Mouse (Mus musculus) gastrocnemius, adult 8-10 months (tissue): ENCODE data around the gene Rtp3. TPM values are rescaled to one million over a fixed set of nuclear protein-coding genes. Genes with fewer than 3 reads are reported as not detected.

Experiments
- DNase-seq, 2 experiments: peaks; one replicate each; pipeline ENCODE4 v3.0.0; 2022; ENCODE audit warnings: low spot score in 2 of 2
- total RNA-seq, 4 experiments: library from RNA; stranded (reverse); gene quantifications; 2 replicates each; pipeline ENCODE4 v1.2.4; 2022

Gene Rtp3
- total RNA-seq, 4 experiments from 2014 or later: 0.60 to 1.2 (median 0.76) TPM

DNA sequence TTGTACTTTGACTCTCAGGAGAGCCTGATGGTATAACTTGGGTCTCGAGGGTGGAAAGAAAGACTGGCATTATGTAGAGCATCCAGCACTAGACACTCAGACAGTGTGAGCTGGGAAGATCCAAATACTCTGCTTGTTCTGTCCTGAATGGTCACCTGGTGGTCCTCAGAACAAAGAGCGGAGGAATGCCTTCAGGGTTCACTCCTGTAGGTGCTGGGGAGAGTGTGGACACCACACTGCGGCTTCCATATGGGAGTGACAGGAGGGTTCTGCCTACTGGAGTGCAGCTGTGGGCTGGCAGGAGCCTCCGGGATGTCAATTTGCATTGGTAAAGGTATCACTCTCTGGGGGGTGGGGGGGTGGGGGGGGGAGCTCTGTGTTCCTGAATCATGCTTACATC lies 8.0 kb downstream of the Rtp3 start:
- no peak for DNase-seq

DNA sequence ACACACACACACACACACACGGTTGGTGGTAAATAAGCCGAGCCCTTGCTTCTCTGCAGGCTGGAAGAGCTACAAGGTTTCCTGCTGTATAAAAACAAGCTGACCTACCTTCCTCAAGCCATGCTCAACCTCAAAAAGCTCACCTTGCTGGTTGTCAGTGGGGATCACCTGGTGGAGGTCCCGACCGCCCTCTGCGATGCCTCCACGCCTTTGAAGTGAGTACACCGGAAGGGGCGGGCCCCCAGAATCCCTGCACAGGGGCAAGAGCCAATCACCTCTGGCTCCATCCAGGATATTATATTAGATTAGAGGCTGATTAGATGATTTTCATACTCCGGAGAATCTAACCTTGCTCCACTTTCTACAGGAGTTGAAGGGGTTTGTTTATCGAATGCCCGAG lies 11.0 kb downstream of the Rtp3 start:
- DNase-seq: no peak

DNA sequence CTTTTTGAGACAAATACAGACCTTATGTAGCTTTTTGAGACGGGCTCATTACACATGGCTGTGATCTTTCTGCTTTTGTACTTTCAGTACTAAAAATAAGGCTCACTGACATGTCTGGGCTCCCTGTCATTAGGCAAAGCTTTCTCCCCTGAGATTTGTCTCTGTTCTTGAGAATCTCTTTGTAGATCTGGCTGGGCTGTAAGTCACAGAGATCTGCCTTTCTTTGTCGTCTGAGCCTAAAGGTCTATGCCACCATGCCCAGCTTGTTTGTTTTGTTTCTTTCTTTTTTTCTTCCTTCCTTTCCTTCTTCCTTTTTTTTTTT lies 24.5 kb downstream of the Rtp3 start:
- DNase-seq: no peak

DNA sequence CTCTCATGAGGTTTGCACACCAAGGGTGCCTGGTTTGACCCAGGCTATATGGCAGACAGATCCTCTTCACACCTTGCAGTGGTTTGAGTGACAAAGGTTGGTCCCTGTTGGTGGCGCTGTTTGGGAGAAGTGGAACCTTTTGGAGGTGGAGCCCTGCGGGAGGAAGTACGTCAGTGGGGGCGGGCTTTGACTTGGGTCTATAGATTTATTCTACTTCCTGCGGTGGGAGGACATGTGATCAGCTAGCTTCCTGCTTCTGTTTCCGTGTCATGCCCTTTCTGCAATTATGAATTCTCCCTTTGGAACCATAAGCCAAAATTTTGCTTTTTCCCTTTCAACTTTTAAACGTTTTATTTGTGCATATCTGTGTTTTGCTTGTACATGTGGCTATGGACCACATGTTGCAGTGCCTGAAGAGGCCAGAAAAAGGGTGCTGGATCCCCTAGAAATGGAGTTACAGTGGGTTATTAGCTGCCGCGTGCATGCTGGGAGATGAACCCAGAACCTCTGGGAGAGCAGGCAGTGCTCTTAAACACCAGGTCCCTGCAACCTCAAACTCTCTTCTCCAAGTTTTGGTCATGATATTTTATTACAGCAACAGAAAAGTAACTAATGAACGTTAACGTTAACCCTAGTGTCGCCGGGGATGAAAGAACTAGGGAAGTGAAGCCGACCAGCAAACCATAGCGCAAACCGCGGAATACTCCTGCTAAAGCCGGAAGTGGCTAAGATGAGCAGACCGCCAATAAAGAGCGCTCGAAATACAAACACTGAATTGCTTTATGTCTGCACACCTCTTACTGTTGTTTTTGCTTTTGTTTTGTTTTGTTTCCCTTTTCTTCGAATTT lies 25.1 kb downstream of the Rtp3 start:
- DNase-seq: no peak

DNA sequence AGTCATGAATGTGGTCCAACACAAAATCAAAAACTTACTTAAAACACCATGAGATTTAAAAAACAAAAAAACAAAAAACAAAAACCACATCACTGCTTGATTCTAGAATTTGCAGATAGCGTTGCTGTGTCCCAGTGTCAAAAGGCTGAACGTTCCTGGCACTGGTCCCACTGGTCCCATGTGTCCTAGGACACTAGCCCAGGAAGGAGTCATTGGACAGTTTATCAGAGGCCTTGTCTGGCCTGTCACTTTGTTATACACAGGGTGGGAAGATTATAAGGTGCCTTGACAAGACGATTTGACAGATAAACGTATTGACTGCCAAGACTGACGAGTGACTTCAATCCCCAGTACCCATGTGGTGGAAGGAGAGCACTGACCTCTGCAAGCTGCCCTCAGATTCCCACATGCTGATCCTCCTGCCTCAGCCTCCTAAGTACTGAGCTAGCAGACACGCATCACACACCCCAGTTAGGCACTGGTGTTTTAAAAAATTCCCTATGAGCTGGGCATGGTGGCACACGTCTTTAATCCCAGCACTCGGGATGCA lies 26.7 kb downstream of the Rtp3 start:
- no peak for DNase-seq

DNA sequence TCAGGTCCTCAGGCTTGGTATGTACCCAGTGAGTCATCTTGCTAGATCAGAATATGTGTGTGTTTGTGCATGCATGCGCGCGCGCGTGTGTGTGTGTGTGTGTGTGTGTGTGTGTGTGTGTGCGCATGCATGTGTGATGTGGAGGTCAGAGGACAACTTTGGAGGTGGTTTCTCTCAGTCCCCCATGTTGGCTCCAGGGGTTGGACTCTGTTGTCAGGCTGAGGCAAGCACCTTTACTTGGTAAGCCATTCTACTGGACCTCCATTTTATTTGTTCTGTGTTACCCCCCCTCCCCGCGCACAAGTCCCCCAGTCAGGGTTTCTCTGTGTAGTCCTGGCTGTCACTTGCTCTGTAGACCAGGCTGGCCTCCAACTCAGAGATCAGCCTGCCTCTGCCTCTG lies 29.0 kb downstream of the Rtp3 start:
- no peak for DNase-seq

DNA sequence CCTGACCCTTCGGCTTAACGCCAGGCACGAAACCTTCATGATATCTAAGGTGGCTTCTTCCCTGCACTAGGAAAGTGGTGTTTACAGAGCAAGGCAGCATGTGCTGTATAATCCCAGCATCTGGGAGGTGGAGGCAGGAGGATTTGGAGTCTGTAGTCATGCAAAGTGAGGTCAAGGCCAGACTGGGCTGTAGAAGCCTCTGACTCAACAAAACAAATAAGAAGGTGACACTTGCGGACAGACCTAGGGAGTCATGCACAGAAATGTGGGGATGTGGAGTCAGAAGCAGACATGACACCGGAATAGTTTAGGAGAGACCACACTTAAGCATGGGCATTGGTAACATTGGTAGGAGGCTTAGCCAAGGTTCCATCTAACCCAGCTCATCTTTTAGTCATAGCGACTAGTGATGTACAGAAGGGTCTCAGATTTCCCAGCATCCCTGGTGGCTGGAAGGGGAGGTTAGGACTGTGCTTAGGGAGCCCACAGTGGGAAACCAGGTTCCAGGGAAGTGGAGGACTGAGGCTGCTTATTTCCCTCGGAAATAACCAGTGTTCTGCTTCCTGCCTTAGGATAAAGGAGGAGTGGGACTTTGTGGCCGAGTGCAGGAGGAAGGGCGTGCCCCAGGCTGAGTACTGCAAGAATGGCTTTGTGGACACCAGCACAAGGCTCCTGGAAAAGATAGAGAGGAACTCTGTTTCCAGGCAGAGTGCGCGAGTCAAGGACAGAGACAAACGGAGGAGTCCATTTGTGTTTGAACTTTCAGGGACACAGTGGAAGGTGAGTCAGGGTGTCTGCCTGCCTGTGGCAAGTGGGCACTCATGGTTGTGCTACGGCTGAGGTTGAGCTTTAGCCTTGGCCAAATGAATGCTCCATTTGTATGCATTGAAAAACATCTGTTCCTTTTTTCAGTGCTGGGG lies 29.9 kb downstream of the Rtp3 start:
- no peak for DNase-seq

DNA sequence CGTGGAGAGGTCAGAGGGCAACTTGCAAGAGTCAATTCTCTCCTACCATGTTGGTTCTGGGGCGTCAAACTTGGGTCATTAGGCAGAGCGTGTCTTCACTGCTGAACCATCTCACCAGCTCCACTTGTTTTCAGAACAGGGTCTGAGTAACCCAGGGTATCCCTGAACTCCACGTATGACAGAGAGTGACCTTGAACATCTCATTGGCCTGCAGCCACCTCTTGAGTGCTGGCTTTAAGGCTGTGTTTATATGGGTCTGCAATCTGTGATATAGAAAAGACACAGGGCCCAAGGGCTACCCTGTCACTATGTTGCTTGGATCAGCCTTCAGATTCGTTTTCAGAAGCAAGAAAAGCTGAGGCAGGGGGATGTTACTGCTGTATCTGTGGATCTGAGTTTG lies 30.7 kb downstream of the Rtp3 start:
- DNase-seq: no peak

DNA sequence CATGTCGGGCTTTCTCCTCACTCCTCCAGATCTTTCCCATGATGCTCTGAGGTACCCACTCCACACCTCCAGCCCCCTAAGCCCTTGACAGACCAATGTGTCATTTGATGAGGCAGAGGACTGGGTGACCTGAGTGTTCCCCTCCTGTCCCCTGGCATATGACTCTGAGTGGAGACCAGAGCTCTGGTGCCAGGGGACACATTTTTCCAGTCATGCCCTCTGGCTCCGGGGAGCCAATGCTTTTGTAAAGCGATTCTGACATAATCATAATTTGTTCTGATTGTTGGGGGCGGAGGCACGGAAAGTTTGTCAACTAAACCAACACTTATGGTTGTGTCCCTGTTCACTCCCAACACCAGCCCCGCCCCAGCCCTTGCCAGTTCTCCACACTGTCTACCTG lies 34.4 kb downstream of the Rtp3 start:
- DNase-seq: no peak

DNA sequence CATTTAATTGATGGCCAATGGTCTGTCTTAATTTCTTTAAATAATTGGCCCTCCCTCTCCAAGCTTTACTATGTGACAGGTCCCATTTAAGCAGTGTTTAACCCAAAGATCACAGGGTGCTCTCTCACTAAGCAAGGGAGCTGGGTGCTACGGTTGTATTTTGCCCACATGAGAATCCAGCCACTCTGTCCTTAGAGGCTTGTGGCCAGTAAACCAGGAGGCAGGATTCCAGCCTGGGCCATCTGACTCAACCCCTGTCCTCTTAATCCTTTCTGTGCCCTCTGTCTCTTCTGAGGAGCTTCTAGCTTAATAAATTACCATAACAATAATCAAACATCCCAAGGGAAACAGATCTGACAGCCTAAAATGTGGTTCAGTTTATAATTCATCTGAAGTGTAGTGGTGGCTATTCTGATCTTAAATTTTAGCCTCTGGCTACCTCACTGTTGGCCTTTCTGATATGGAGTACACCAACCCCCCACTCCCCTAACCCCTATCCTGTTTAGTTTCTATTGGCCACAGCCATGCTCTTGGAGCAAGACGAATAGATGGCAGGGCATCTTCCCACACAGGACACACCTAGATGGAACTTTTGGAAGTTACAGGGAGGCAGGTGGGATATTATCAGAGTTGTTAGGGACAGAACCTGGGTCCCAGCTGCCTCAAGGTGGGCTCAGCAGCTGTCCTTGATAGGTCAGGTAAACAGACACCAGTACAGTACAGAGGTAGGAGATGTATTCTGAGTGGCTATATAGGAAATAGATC lies 35.5 kb downstream of the Rtp3 start:
- no peak for DNase-seq

DNA sequence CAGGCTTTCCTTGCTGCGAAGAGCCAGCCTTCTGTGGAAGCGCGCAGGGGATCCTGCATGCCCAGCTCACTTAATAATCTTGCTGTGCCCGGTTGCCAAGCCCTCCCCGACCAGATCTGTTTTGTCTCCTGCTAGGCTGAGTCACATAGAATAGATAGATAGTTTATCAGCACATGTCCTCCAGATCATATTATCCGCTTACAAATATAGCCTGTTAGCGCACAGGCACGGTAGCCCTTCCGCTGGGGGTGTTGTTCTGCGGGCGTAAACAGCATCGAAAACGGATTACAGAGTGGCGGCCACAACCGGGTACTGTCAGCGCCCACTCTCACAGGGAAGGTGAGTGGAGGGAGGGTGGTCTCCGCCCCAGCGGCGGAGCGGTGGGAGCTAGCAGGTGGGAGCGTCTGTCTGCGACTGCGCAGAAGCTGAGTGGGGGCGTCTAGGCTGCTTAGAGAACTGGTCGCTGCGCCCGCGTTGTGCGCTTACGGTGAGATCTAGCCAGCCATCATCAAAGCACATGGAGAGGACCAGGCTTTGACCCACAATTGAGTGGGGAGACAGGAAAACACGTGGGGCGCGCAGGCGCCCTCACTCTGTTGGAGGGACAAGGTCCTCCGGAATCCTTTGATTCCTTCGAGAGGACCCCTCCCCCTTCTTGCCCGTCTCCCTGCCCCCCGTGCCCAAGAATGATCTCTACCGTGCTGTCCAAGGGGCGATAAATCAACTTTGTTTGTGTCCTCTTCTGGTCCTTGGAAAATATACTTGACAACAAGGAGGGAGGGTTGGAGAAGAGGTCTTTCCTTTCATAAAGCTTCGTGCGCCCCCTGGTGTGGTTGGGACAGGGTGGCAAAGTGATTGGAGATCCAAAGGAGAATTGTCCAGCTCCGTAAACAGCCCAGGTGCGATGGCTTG lies 36.6 kb downstream of the Rtp3 start:
- DNase-seq: peak; percentile 57 to 68

DNA sequence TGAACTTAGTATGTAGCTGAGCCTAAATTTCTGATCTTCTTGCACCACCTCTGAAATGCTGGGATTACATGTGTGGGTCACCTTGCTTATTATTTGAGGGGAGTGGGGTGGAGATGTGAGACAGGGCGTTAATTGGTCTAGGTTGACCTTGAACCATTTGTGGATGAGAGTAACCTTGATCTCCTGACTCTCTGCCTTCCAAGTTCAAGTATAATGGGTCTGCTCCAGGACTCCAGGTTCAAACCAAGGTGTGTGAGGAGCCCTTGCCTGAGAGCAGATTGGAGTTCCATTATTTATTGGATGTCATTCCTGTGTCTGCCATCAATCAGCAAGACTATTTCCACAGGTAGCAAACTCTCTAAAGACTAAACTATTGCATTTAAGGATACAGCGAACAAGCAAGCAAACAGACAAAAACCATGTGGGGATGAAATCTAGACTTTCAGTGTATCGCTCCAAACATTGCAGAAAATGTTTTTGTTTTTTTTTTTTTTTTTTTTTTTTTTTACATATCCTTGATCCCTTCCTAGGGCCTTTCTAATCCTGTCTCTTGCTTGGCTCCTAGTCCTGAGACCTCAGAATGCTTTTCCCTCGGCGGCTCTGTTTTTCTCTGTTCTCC lies 37.3 kb downstream of the Rtp3 start:
- no peak for DNase-seq

DNA sequence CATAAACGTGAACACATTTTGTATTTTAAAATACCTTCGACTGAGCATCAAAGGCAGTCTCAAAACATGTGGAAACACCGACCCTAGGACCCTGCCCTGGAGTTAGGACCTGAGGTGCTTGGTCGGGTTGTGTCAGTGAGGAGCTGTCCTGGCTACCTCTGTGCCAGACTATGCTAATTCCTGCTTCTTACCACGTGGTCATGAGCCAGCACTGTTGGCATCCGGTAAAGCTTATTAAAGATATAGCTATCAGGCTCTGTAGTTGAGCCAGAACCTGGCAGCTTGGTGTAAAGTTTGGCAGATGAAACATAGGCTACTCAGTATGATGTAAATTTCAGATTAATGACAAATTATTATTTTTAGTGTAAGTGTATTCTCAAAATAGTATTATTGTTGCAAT lies 38.0 kb downstream of the Rtp3 start:
- no peak for DNase-seq

DNA sequence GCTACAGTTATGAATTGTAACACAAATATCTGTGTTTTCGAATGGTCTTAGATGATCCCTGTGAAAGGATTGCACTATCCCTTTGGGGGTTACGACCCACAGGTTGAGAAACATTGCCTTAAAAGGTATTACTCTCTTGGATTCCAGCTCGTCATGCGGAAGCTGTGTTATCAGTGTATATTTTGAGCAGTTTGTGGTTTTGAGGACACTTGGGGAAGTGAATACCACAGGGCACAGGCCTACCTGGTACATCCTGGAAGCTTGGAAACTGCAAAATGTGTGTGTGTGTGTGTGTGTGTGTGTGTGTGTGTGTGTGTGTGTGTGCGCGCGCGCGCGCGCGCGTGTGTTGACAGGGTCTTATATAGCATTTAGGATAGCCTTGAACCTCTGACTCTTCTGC lies 38.5 kb downstream of the Rtp3 start:
- DNase-seq: no peak

DNA sequence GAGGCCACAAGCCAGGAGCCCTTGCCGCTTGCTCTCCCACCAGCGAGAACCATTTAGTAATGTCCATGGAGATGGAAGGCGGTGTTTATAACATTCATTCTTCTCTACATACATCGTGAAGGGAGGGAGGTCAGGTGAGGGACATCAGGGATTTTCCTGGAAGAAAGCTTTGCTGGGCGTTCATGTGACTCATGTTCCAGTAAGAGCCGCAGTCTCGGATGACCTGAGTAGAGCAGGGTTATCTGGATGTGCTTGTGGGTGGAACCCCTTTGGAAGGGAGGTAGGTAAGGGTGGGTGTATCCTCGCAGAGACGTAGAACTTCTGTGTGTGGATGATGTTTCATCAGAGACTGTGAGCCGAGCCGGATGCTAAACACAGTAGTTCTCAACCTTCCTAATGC lies 39.0 kb downstream of the Rtp3 start, which contains the start of gene Lrrc2:
TSS of gene Lrrc2 (plus strand) at position 149 of the 400 bp plus-strand sequence.
- no peak for DNase-seq

DNA sequence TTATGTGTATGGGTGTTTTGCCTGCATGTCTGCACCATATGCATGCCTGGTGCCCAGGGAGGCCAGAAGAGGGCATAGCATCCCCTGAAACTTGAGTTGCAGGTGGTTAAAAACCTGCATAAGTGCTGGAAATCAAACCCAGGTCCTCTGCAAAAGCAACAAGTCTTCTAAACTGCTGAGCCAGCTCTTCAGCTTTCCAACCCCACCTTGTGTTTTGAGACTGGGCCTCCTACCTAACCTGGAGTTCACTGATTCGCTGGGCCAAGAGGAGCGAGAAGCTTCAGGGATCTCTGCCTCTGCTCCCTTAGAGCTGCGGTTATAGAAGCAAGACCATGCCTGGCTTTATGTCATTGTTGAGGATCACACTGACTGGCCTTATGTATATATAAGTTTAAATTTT lies 40.3 kb downstream of the Rtp3 start:
- no peak for DNase-seq

DNA sequence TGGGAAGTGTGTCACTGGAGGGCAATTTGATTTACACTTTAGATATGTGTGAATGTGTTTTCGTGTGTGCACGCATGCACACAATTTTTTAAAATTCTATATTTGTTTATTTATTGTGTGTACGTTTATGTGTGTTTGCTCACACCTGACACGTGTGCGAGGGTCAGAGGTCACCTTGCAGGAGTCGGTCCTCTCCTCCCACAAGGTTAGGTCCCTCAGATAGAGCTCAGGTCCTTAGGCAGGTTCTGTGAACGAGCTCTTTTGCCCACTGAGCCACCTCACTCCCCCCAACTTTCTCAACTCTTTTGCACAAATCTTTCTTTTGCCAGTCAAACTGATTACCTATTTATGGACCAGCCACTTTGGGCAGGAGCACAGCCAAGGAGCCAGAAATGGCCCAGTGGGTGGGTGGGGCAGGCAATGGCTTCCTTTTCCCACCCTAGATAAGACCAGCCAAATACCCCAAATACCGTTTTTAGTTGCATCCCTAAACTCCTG lies 41.5 kb downstream of the Rtp3 start:
- DNase-seq: no peak

DNA sequence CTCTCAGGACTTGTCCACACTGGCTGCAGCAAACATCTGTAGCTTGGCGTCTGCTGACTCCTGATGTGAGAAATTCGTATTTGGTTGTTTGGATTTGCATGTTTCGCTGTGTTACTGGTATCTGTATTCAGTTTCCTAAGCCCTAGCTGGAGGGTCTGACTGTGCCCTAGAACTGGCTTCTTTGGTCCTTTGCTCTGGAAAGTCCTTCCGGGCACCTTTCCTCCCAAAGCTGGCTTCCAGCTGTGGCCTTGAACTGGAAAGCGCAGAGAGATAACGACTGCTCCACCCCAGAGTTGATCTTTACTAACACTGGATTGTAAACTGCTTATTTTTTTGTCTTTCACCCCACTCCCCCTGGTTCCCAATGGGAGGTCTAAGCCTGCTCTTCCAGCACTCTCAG lies 42.5 kb downstream of the Rtp3 start:
- no peak for DNase-seq

DNA sequence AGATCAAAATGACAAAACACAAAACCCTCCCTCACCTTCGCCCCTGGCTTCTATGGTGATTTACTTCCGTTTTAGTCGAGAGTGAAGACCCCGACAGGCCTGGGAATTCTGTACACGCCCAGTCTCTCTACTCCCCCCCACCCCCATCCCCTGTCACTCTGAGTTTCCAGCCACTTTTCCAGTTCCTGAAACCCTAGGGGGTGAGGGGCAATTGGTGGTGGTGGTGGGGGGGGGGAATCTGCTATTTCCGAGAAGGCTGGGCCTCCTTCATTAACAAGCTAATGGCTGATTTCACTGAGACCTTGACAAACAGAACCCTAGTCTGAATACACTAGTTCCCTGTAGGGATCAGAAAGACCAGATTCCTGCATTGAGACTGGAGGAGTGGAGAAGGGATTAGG lies 43.1 kb downstream of the Rtp3 start:
- DNase-seq: no peak

DNA sequence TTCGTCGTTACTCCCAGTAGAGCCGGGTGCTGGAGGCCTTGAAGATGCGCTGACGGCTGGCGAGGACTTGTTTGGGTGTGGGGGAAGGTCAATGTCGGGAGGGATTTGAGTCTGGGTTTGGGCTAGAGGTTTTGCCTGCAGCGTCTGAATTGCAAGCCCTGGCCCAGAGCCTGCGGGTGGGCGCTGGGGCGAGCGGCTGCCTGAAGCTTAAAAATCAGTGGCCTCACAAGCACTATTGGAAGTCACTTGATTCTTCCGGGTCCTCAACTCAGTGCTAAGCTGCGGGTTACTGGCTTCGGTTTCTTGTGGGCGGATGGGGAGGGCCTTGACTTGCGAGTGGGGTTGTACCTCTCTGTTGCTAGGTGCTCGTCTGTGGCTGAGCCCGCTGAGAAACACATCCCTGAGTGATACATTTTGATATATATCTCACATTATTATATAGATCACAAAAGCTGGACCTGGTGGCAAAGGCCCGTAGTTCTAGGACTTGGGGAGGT lies 43.8 kb downstream of the Rtp3 start:
- DNase-seq: no peak
